Mouse (Mus musculus) ES-E14 (cell line): ENCODE measurements around the gene Ano6.

Source experiments
- CHD2 ChIP-seq: IDR thresholded peaks from 2 replicates; pipeline ENCODE4 v1.6.1; 2014; ENCODE audit warnings: mild to moderate bottlenecking, low read depth, low read length, inconsistent platforms
- HCFC1 ChIP-seq: IDR thresholded peaks from 2 replicates; pipeline ENCODE4 v1.6.1; 2012; ENCODE audit warnings: low read length, inconsistent platforms, borderline replicate concordance; ENCODE audit not compliant: insufficient read depth
- MAFK ChIP-seq: IDR thresholded peaks from 2 replicates; pipeline ENCODE4 v1.6.1; 2014; ENCODE audit warnings: mild to moderate bottlenecking, low read depth, low read length, inconsistent platforms; ENCODE audit not compliant: insufficient read depth
- ZC3H11A ChIP-seq: IDR thresholded peaks from 2 replicates; pipeline ENCODE4 v1.6.1; 2012; ENCODE audit warnings: low read depth, mild to moderate bottlenecking, inconsistent platforms, low read length, borderline replicate concordance

GRCm38 (mm10) chr15:95820142-95820541 lies 29.5 kb downstream of the Ano6 start:
- no peak for TF ChIP-seq HCFC1
- no peak for TF ChIP-seq CHD2
- no peak for TF ChIP-seq MAFK
- TF ChIP-seq ZC3H11A, result no peak
